8 mouse cellular contexts compared by ENCODE assay signal in genomic region chr9:107456667-107457066, GRCm38 (mm10). TPM values are rescaled to one million over a fixed set of nuclear protein-coding genes. Genes with fewer than 3 reads are reported as not detected.
DNase-seq lines count a peak whose midpoint lies in the region.

No protein-coding gene starts in this region.

- DNase-seq in cerebellum, postnatal 14 days: peak; percentile 54 to 68
- no peak for DNase-seq in cerebellum, adult 11-12 months
- DNase-seq in retina, postnatal 1 day: peak; percentile 55
- no peak for DNase-seq in retina, embryonic 14.5 days (ENCODE audit: low spot score)
- DNase-seq in left cerebral cortex, postnatal 10 days (ENCODE audit: extremely low spot score in 1 of 2, low spot score in 2 of 2): peak; percentile 79 to 85
- no peak for DNase-seq in heart, adult 11 months
- no peak for DNase-seq in urinary bladder, adult 18-20 months (ENCODE audit: low spot score in 2 of 2)
- no peak for DNase-seq in spleen, postnatal 4 days (ENCODE audit: low spot score in 2 of 2)

- intact Hi-C loops in left cerebral cortex, postnatal 10 days (cut with DNase I): loop anchor here (5.0 kb wide), 1 partner anchor 69 kb away; no protein-coding TSS in a partner anchor

RNA-seq across cellular contexts. Expression of gene Cacna2d2, which starts 57.3 kb away (rescaled TPM):
- total RNA-seq in left cerebral cortex, postnatal 10 days (2021): 10 to 100 TPM; 33.8 to 37.8 TPM

Comparison
In these comparisons a context has a peak if more than half of its experiments do, and no peak if none do; other contexts are left out.
1. DNase-seq: peak in cerebellum, postnatal 14 days (2 of 2), retina, postnatal 1 day (single experiment) and left cerebral cortex, postnatal 10 days (2 of 2); none in cerebellum, adult 11-12 months (single experiment), retina, embryonic 14.5 days (single experiment), heart, adult 11 months (single experiment), urinary bladder, adult 18-20 months (0 of 2) and spleen, postnatal 4 days (0 of 2).